8 mouse cellular contexts compared by ENCODE assay signal in genomic region chr4:131920141-131920594, GRCm38 (mm10). TPM values are rescaled to one million over a fixed set of nuclear protein-coding genes. Genes with fewer than 3 reads are reported as not detected.
DNase-seq lines count a peak whose midpoint lies in the region; ATAC-seq lines count a peak whose summit lies in the region.

No protein-coding gene starts in this region.

- H3K4me2 ChIP-seq in embryonic facial prominence, embryonic 13.5 days: peak overlapping the region; percentile 77
- H3K4me2 ChIP-seq in limb, embryonic 12.5 days: peak overlapping the region; percentile 88
- peak overlapping the region; percentile 74; the same call in 1 of the 2 replicates for H3K4me2 ChIP-seq in midbrain, embryonic 16.5 days (ENCODE audit: low read length)

- H3K4me3 ChIP-seq in embryonic facial prominence, embryonic 13.5 days: peak overlapping the region; percentile 74
- H3K4me3 ChIP-seq in limb, embryonic 12.5 days (replicated peaks): peak overlapping the region; percentile 67
- H3K4me3 ChIP-seq in midbrain, embryonic 16.5 days (ENCODE audit: low read depth, low read length): peak overlapping the region; percentile 43

- peak; percentile 61 to 73 for DNase-seq in adrenal gland, adult (ENCODE audit: inconsistent age in 2 of 2, low spot score in 1 of 2)
- no peak for DNase-seq in adrenal gland, postnatal 4 days (ENCODE audit: low spot score in 2 of 2)
- peak; percentile 72 to 74 for DNase-seq in heart, postnatal 10 days
- no peak for DNase-seq in spleen, postnatal 4 days (ENCODE audit: low spot score in 2 of 2)
- no peak for DNase-seq in ovary, postnatal 10 days (ENCODE audit: low spot score)

- WGBS in embryonic facial prominence, embryonic 13.5 days: under 1% methylated on average over 35 of the region's 51 CpGs
- WGBS in limb, embryonic 12.5 days: under 1% methylated on average over 50 of the region's 51 CpGs
- 4% methylated on average over 50 of the region's 51 CpGs for WGBS in midbrain, embryonic 16.5 days

- peak overlapping the region; percentile 90 for H3K9ac ChIP-seq in embryonic facial prominence, embryonic 13.5 days
- peak overlapping the region; percentile 83 for H3K9ac ChIP-seq in limb, embryonic 12.5 days (replicated peaks)
- H3K9ac ChIP-seq in midbrain, embryonic 16.5 days (ENCODE audit: low read depth, low read length): no peak overlapping the region

- H3K27ac ChIP-seq in embryonic facial prominence, embryonic 13.5 days: peak overlapping the region; percentile 98
- peak overlapping the region; percentile 87 for H3K27ac ChIP-seq in limb, embryonic 12.5 days
- no peak overlapping the region for H3K27ac ChIP-seq in midbrain, embryonic 16.5 days (ENCODE audit: low read length)

- peaks cover 83% of the 10 kb centered on the region for H3K4me1 ChIP-seq in embryonic facial prominence, embryonic 13.5 days
- peaks cover 85% of the 10 kb centered on the region for H3K4me1 ChIP-seq in limb, embryonic 12.5 days (replicated peaks)
- peaks cover 24% of the 10 kb centered on the region for H3K4me1 ChIP-seq in midbrain, embryonic 16.5 days (ENCODE audit: control insufficient read depth, insufficient read depth, low read length)

- intact Hi-C loops in heart, postnatal 10 days (cut with DNase I): no loop called here

- peaks cover 8% of the 10 kb centered on the region for H3K36me3 ChIP-seq in embryonic facial prominence, embryonic 13.5 days
- H3K36me3 ChIP-seq in limb, embryonic 12.5 days: peaks cover 26% of the 10 kb centered on the region
- H3K36me3 ChIP-seq in midbrain, embryonic 16.5 days (ENCODE audit: control insufficient read depth, insufficient read depth, low read length): no peaks in the 10 kb centered on the region

- 0 out of 2 replicates have a peak, but pooled peaks have one; percentile 6 for ATAC-seq in embryonic facial prominence, embryonic 13.5 days (ENCODE audit: insufficient number of reproducible peaks, insufficient read depth, low FRiP score, low TSS enrichment, low read depth)
- ATAC-seq in limb, embryonic 12.5 days (ENCODE audit: insufficient number of reproducible peaks, insufficient read depth, low FRiP score, low TSS enrichment, low read depth): no peak
- no peak for ATAC-seq in midbrain, embryonic 16.5 days

- no peaks in the 10 kb centered on the region for H3K9me3 ChIP-seq in embryonic facial prominence, embryonic 13.5 days
- H3K9me3 ChIP-seq in limb, embryonic 12.5 days: no peaks in the 10 kb centered on the region
- H3K9me3 ChIP-seq in midbrain, embryonic 16.5 days (replicated peaks; ENCODE audit: control insufficient read depth, low read length, poor library complexity, severe bottlenecking): no peaks in the 10 kb centered on the region

- H3K27me3 ChIP-seq in embryonic facial prominence, embryonic 13.5 days: peaks cover 50% of the 10 kb centered on the region
- peaks cover 80% of the 10 kb centered on the region for H3K27me3 ChIP-seq in limb, embryonic 12.5 days
- H3K27me3 ChIP-seq in midbrain, embryonic 16.5 days (ENCODE audit: control insufficient read depth, insufficient read depth, low read depth, low read length): peaks cover 67% of the 10 kb centered on the region

RNA-seq across cellular contexts. Expression of gene Tmem200b, which starts 1.4 kb away (rescaled TPM):
- total RNA-seq in adrenal gland, postnatal 4 days (2021): 10 to 100 TPM; 12.9 to 14.4 TPM
- 3.0 and 4.3 TPM in 2 replicates for polyA plus RNA-seq in embryonic facial prominence, embryonic 13.5 days (2015; fragmentation: Nextera tagmentation; extraction: Ambion mirVana)
- total RNA-seq in heart, postnatal 10 days (2021): 10 to 100 TPM; 11.3 to 14.4 TPM
- 2.2 and 2.5 TPM in 2 replicates for polyA plus RNA-seq in limb, embryonic 12.5 days (2016; fragmentation: Nextera tagmentation; extraction: Ambion mirVana)
- polyA plus RNA-seq in midbrain, embryonic 16.5 days (2015; fragmentation: Nextera tagmentation; extraction: Ambion mirVana): 0.18 TPM in 1 of 2 replicates, not detected in the other

RNA-seq across cellular contexts. Expression of gene Srsf4, which starts 46.8 kb away (rescaled TPM):
- 10 to 100 TPM; 89.0 to 93.6 TPM for total RNA-seq in adrenal gland, postnatal 4 days (2021)
- polyA plus RNA-seq in embryonic facial prominence, embryonic 13.5 days (2015; fragmentation: Nextera tagmentation; extraction: Ambion mirVana): 126 and 127 TPM in 2 replicates
- 10 to 100 TPM; 53.6 to 53.7 TPM for total RNA-seq in heart, postnatal 10 days (2021)
- polyA plus RNA-seq in limb, embryonic 12.5 days (2016; fragmentation: Nextera tagmentation; extraction: Ambion mirVana): 158 and 162 TPM in 2 replicates
- polyA plus RNA-seq in midbrain, embryonic 16.5 days (2015; fragmentation: Nextera tagmentation; extraction: Ambion mirVana): 100 and 112 TPM in 2 replicates

Comparison
In these comparisons a context has a peak if more than half of its experiments do, and no peak if none do; other contexts are left out.
1. DNase-seq: peak in adrenal gland, adult (2 of 2) and heart, postnatal 10 days (2 of 2); none in adrenal gland, postnatal 4 days (0 of 2), spleen, postnatal 4 days (0 of 2) and ovary, postnatal 10 days (single experiment).
2. Peak in every context shown above with its lines, with median percentiles within 50 percentile points of each other: H3K4me2 ChIP-seq and H3K4me3 ChIP-seq.